ENCODE assay signal across 22 mouse cellular contexts in the genomic region with DNA sequence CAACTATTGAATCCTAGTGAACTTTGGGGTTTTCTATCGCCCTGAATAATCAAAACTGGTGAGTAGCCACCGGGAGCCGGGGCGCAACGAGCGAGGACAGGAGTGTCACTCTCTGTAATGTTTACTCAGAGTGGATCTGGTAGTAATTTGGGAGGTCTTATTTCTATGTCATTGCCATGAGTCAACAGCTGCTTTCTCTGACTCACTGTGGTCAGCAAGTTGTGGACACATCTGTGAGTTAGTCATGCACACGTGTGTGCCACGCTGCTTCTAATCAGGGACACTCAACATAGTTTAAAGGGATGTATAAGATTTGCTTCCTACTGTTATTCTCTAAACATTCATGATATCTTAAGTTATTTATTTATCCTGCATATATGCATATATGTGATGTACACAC.
DNase-seq lines count a peak whose midpoint lies in the region; ATAC-seq lines count a peak whose summit lies in the region.
"Had no signal": no experiment of that assay in that cellular context is flagged by ENCODE, and none has a peak within 500 bp of the region (broad histone marks: within the 10 kb centered on the region; RNA-seq: fewer than 3 reads in every experiment).

No protein-coding gene starts in this region.

- ATAC-seq in embryonic facial prominence, embryonic 13.5 days (ENCODE audit: insufficient number of reproducible peaks, insufficient read depth, low FRiP score, low TSS enrichment, low read depth), result no peak
- peak; percentile 34; the same call in 1 of the 2 replicates for ATAC-seq in granulocyte monocyte progenitor cell, adult 5-6 weeks (replicated peaks; ENCODE audit: poor library complexity, severe bottlenecking)
- ATAC-seq: CD4-positive, CD25-positive, alpha-beta regulatory T cell, adult 4 months; forebrain, embryonic 15.5 days; hindbrain, embryonic 16.5 days; intestine, embryonic 16.5 days; lung, postnatal 0 days; midbrain, embryonic 13.5 days had no signal

- DNase-seq in embryonic facial prominence, embryonic 10.5 days (ENCODE audit: low spot score), result no peak
- peak; percentile 96 for DNase-seq in 3T3-L1 (ENCODE audit: low read depth, low spot score)
- peak; percentile 84 for DNase-seq in NIH3T3 (ENCODE audit: low read depth)
- DNase-seq in kidney, adult 18-20 months, result no peak
- no peak for DNase-seq in left cerebral cortex, postnatal 4 days
- DNase-seq: cerebellum, adult 9-10 months; heart, postnatal 4 days; liver; right cerebral cortex, adult 18-20 months; thymus, postnatal 4 days had no signal

- WGBS in embryonic facial prominence, embryonic 13.5 days, result 45% methylated on average over 8 of the region's 8 CpGs
- WGBS in embryonic facial prominence, embryonic 10.5 days, result 70% methylated on average over 8 of the region's 8 CpGs

- H3K4me3 ChIP-seq in embryonic facial prominence, embryonic 13.5 days, result no peak overlapping the region
- H3K4me3 ChIP-seq in embryonic facial prominence, embryonic 10.5 days, result no peak overlapping the region
- H3K4me3 ChIP-seq: forebrain, embryonic 15.5 days; heart, embryonic 13.5 days; kidney, embryonic 15.5 days; midbrain, embryonic 13.5 days; neural tube, embryonic 13.5 days had no signal

- peaks cover 5% of the 10 kb centered on the region; the same call in 1 of the 2 replicates for H3K9me3 ChIP-seq in embryonic facial prominence, embryonic 13.5 days
- 0 out of 2 replicates have a peak, but pooled peaks cover 3% of the 10 kb centered on the region for H3K9me3 ChIP-seq in embryonic facial prominence, embryonic 10.5 days
- H3K9me3 ChIP-seq: forebrain, embryonic 15.5 days; G1E; midbrain, embryonic 13.5 days had no signal

- H3K9ac ChIP-seq in embryonic facial prominence, embryonic 13.5 days, result no peak overlapping the region
- H3K9ac ChIP-seq: forebrain, embryonic 15.5 days; heart, embryonic 13.5 days; kidney, embryonic 15.5 days; midbrain, embryonic 13.5 days; neural tube, embryonic 13.5 days had no signal

- H3K27ac ChIP-seq in embryonic facial prominence, embryonic 13.5 days, result 0 out of 2 replicates have a peak overlapping the region, but pooled peaks have one; percentile 13
- no peak overlapping the region for H3K27ac ChIP-seq in embryonic facial prominence, embryonic 10.5 days (replicated peaks)
- H3K27ac ChIP-seq: forebrain, embryonic 15.5 days; heart, embryonic 13.5 days; midbrain, embryonic 13.5 days; neural tube, embryonic 13.5 days had no signal

- peaks cover 49% of the 10 kb centered on the region for H3K4me1 ChIP-seq in embryonic facial prominence, embryonic 13.5 days
- peaks cover 29% of the 10 kb centered on the region for H3K4me1 ChIP-seq in embryonic facial prominence, embryonic 10.5 days

- H3K4me2 ChIP-seq in embryonic facial prominence, embryonic 13.5 days, result no peak overlapping the region
- H3K4me2 ChIP-seq: forebrain, embryonic 15.5 days; heart, embryonic 13.5 days; kidney, embryonic 15.5 days; midbrain, embryonic 13.5 days; neural tube, embryonic 13.5 days had no signal

- 0 out of 2 replicates have a peak, but pooled peaks cover 6% of the 10 kb centered on the region for H3K36me3 ChIP-seq in embryonic facial prominence, embryonic 13.5 days
- H3K36me3 ChIP-seq in embryonic facial prominence, embryonic 10.5 days (replicated peaks), result peaks cover 4% of the 10 kb centered on the region; the same call in 1 of the 2 replicates
- H3K36me3 ChIP-seq: forebrain, embryonic 15.5 days; midbrain, embryonic 13.5 days had no signal

- intact Hi-C loops in left cerebral cortex, postnatal 4 days (cut with DNase I), result no loop called here

- no peaks in the 10 kb centered on the region for H3K27me3 ChIP-seq in embryonic facial prominence, embryonic 13.5 days
- no peaks in the 10 kb centered on the region for H3K27me3 ChIP-seq in embryonic facial prominence, embryonic 10.5 days (replicated peaks; ENCODE audit: low read depth, poor library complexity, severe bottlenecking)
- H3K27me3 ChIP-seq: forebrain, embryonic 15.5 days; heart, embryonic 13.5 days; kidney, embryonic 15.5 days; midbrain, embryonic 13.5 days; neural tube, embryonic 13.5 days had no signal

Comparison
In these comparisons a context has a peak if more than half of its experiments do, and no peak if none do; other contexts are left out.
1. DNase-seq: peak in 3T3-L1 (single experiment) and NIH3T3 (single experiment); none in embryonic facial prominence, embryonic 10.5 days (single experiment), kidney, adult 18-20 months (single experiment) and left cerebral cortex, postnatal 4 days (single experiment).